Mouse (Mus musculus) brain, embryonic 14.5 days (tissue): ENCODE data around the gene Tsc22d1.

ENCODE experiments used
- CTCF ChIP-seq: fragments of 200-500 bp; IDR thresholded peaks from 2 replicates; pipeline ENCODE4 v1.5.1; 2012; ENCODE audit warnings: inconsistent platforms, mild to moderate bottlenecking, moderate library complexity, borderline replicate concordance; ENCODE audit not compliant: insufficient read depth, insufficient read length; ENCODE audit errors: extremely low read depth
- POLR2A ChIP-seq: fragments of 200-500 bp; IDR thresholded peaks from 2 replicates; pipeline ENCODE4 v1.6.1; 2012; ENCODE audit warnings: mild to moderate bottlenecking, inconsistent platforms, borderline replicate concordance; ENCODE audit not compliant: poor library complexity, insufficient read depth, insufficient read length, severe bottlenecking; ENCODE audit errors: extremely low read depth

DNA sequence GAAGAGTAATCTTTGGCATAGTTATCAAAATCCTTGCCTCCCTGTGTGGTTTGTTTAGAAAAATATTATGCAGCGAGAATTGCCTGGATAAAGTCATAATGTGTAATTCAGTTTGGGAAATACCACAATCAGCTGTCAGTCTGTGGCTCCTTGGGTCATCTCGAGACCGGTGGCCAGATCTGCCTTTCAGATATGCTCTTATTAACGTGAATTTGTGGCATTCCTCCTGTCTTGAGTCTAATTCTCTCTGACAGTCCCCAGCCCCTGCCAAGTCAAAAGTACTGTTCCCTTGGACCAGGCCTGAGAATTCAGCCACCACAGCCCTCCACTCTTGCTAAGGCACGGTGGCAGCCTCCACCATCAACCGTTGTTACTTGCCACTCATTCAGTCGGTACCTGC, 97.2 kb downstream of the Tsc22d1 start:
- TF ChIP-seq CTCF (no peak), POLR2A (no peak)
